Mouse (Mus musculus): ENCODE measurements around the gene Il5. TPM values are rescaled to one million over a fixed set of nuclear protein-coding genes. Genes with fewer than 3 reads are reported as not detected.

Il5 gene
- not detected in 2 replicates for polyA plus RNA-seq (2015; fragmentation: Nextera tagmentation; extraction: Ambion mirVana)

- TF ChIP-seq EP300 (IDR thresholded peaks at IDR 0.05; ENCODE audit: low read depth) (no peak), CTCF (IDR thresholded peaks at IDR 0.05; ENCODE audit: low read depth) (no peak)
- 81% methylated on average over 6 of the region's 6 CpGs for WGBS (ENCODE audit: insufficient replicate concordance)
- no peak within 1 kb of the TSS for H3K9ac ChIP-seq (replicated peaks)
- DNase-seq (no peak), ATAC-seq (no peak)
- H3K4me3 ChIP-seq (ENCODE audit: low read depth, low read length): no peak within 1 kb of the TSS
- no peak within 1 kb of the TSS for H3K4me2 ChIP-seq (ENCODE audit: low read depth, low read length)
- H3K9me3 ChIP-seq (ENCODE audit: low read length): no peaks in the 10 kb centered on the region
- no peak within 1 kb of the TSS for H3K27ac ChIP-seq (ENCODE audit: low read depth)
- no peaks in the 10 kb centered on the region for H3K27me3 ChIP-seq (ENCODE audit: insufficient read depth, low read length)
- H3K4me1 ChIP-seq (ENCODE audit: insufficient read depth): no peaks in the 10 kb centered on the region
- H3K36me3 ChIP-seq (replicated peaks; ENCODE audit: insufficient read depth, low read length): no peaks in the 10 kb centered on the region
Observed at GRCm38 (mm10) chr11:53720715-53721114, at the start of gene Il5. Gene Il5 (plus strand): TSS chr11:53720794.

GRCm38 (mm10) chr11:53671414-53671813, 49.2 kb upstream of the Il5 start:
- Histone ChIP-seq H3K4me1 (ENCODE audit: insufficient read depth) (no peaks in the 10 kb centered on the region), H3K27me3 (ENCODE audit: insufficient read depth, low read length) (no peaks in the 10 kb centered on the region), H3K36me3 (replicated peaks; ENCODE audit: insufficient read depth, low read length) (peaks cover 41% of the 10 kb centered on the region), H3K4me3 (ENCODE audit: low read depth, low read length) (no peak overlapping the region), H3K4me2 (ENCODE audit: low read depth, low read length) (no peak overlapping the region), H3K27ac (ENCODE audit: low read depth) (no peak overlapping the region), H3K9ac (replicated peaks) (no peak overlapping the region), H3K9me3 (ENCODE audit: low read length) (no peaks in the 10 kb centered on the region)
- TF ChIP-seq CTCF (IDR thresholded peaks at IDR 0.05; ENCODE audit: low read depth) (no peak), EP300 (IDR thresholded peaks at IDR 0.05; ENCODE audit: low read depth) (no peak)
- no peak for DNase-seq
- no peak for ATAC-seq
- 90% methylated on average over 4 of the region's 4 CpGs for WGBS (ENCODE audit: insufficient replicate concordance)

GRCm38 (mm10) chr11:53680141-53680540, 40.5 kb upstream of the Il5 start:
- H3K4me1 ChIP-seq (ENCODE audit: insufficient read depth): no peaks in the 10 kb centered on the region
- DNase-seq (no peak), ATAC-seq (no peak)
- H3K36me3 ChIP-seq (replicated peaks; ENCODE audit: insufficient read depth, low read length): peaks cover 50% of the 10 kb centered on the region
- no peak overlapping the region for H3K4me3 ChIP-seq (ENCODE audit: low read depth, low read length)
- no peak for TF ChIP-seq EP300 (IDR thresholded peaks at IDR 0.05; ENCODE audit: low read depth)
- TF ChIP-seq CTCF (IDR thresholded peaks at IDR 0.05; ENCODE audit: low read depth): no peak
- H3K4me2 ChIP-seq (ENCODE audit: low read depth, low read length): no peak overlapping the region
- no peak overlapping the region for H3K9ac ChIP-seq (replicated peaks)
- H3K27me3 ChIP-seq (ENCODE audit: insufficient read depth, low read length): no peaks in the 10 kb centered on the region
- WGBS (ENCODE audit: insufficient replicate concordance): 84% methylated on average over 4 of the region's 4 CpGs
- no peak overlapping the region for H3K27ac ChIP-seq (ENCODE audit: low read depth)
- H3K9me3 ChIP-seq (ENCODE audit: low read length): no peaks in the 10 kb centered on the region

- Histone ChIP-seq H3K27me3 (ENCODE audit: insufficient read depth, low read length) (no peaks in the 10 kb centered on the region), H3K27ac (ENCODE audit: low read depth) (no peak overlapping the region), H3K4me1 (ENCODE audit: insufficient read depth) (no peaks in the 10 kb centered on the region), H3K36me3 (replicated peaks; ENCODE audit: insufficient read depth, low read length) (peaks cover 51% of the 10 kb centered on the region), H3K9ac (replicated peaks) (no peak overlapping the region), H3K4me3 (ENCODE audit: low read depth, low read length) (no peak overlapping the region), H3K9me3 (ENCODE audit: low read length) (no peaks in the 10 kb centered on the region), H3K4me2 (ENCODE audit: low read depth, low read length) (no peak overlapping the region)
- ATAC-seq (no peak), DNase-seq (no peak)
- WGBS (ENCODE audit: insufficient replicate concordance): 83% methylated on average over 2 of the region's 2 CpGs
- TF ChIP-seq CTCF (IDR thresholded peaks at IDR 0.05; ENCODE audit: low read depth) (0 out of 2 replicates have a peak, but pooled peaks have one; percentile 10), EP300 (IDR thresholded peaks at IDR 0.05; ENCODE audit: low read depth) (no peak)
Observed at GRCm38 (mm10) chr11:53681686-53682085, 38.9 kb upstream of the Il5 start.

GRCm38 (mm10) chr11:53682170-53682569, 38.4 kb upstream of the Il5 start:
- H3K4me1 ChIP-seq (ENCODE audit: insufficient read depth): no peaks in the 10 kb centered on the region
- 86% methylated on average over 2 of the region's 2 CpGs for WGBS (ENCODE audit: insufficient replicate concordance)
- no peak overlapping the region for H3K4me3 ChIP-seq (ENCODE audit: low read depth, low read length)
- no peak overlapping the region for H3K9ac ChIP-seq (replicated peaks)
- ATAC-seq: no peak
- H3K27ac ChIP-seq (ENCODE audit: low read depth): no peak overlapping the region
- TF ChIP-seq EP300 (IDR thresholded peaks at IDR 0.05; ENCODE audit: low read depth) (no peak), CTCF (IDR thresholded peaks at IDR 0.05; ENCODE audit: low read depth) (no peak)
- H3K27me3 ChIP-seq (ENCODE audit: insufficient read depth, low read length): no peaks in the 10 kb centered on the region
- H3K9me3 ChIP-seq (ENCODE audit: low read length): no peaks in the 10 kb centered on the region
- peaks cover 51% of the 10 kb centered on the region for H3K36me3 ChIP-seq (replicated peaks; ENCODE audit: insufficient read depth, low read length)
- no peak overlapping the region for H3K4me2 ChIP-seq (ENCODE audit: low read depth, low read length)
- no peak for DNase-seq

- Histone ChIP-seq H3K27ac (ENCODE audit: low read depth) (no peak overlapping the region), H3K9ac (replicated peaks) (no peak overlapping the region), H3K9me3 (ENCODE audit: low read length) (no peaks in the 10 kb centered on the region), H3K27me3 (ENCODE audit: insufficient read depth, low read length) (no peaks in the 10 kb centered on the region), H3K36me3 (replicated peaks; ENCODE audit: insufficient read depth, low read length) (peaks cover 45% of the 10 kb centered on the region), H3K4me2 (ENCODE audit: low read depth, low read length) (no peak overlapping the region), H3K4me1 (ENCODE audit: insufficient read depth) (no peaks in the 10 kb centered on the region), H3K4me3 (ENCODE audit: low read depth, low read length) (no peak overlapping the region)
- 85% methylated on average over 9 of the region's 9 CpGs for WGBS (ENCODE audit: insufficient replicate concordance)
- TF ChIP-seq EP300 (IDR thresholded peaks at IDR 0.05; ENCODE audit: low read depth): no peak
- no peak for TF ChIP-seq CTCF (IDR thresholded peaks at IDR 0.05; ENCODE audit: low read depth)
- DNase-seq: no peak
- no peak for ATAC-seq
Observed at GRCm38 (mm10) chr11:53682994-53683530, 37.5 kb upstream of the Il5 start.

All from liver, postnatal 0 days (tissue).